In the genomic region with DNA sequence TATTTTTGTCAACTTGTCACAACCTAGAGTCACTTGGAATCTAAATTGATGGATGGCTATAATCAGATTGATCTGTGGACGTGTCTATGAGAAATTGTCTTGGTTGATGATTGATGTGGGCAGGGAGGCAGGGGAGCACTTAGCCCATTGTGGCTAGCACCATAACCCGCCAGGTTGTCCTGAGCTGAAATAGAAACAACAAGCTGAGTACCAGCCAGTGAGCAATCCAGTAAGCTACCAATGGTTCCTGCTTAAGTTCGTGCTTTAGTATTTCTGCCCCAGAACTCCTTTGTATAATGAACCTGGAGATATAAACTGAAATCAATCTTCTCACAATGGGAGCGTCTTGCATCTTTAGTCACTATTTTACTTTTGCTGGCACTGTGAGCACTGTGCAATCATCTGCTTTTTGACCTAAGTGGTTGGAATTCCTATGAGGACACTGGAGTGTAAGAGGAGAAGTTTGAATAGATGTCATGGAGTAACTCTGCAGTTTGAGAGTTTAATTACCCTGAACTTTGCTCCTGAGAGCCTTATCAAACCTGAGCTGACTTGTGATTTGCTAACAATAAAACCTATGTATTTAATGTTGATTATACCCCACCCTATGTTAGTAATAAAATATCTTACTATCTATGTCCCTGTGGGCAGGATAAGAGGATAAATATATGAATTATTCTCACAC, we compare ENCODE assay signal across 23 mouse cellular contexts. TPM values are rescaled to one million over a fixed set of nuclear protein-coding genes. Genes with fewer than 3 reads are reported as not detected.
"Had no signal": no experiment of that assay in that cellular context is flagged by ENCODE, and none has a peak within 500 bp of the region (broad histone marks: within the 10 kb centered on the region; RNA-seq: fewer than 3 reads in every experiment).

No protein-coding gene starts in this region.

- H3K27me3 ChIP-seq: lung, embryonic 15.5 days; megakaryocyte, embryonic 14.5 days; midbrain, embryonic 13.5 days; midbrain, embryonic 15.5 days; neural tube, embryonic 12.5 days had no signal

- H3K4me1 ChIP-seq: megakaryocyte, embryonic 14.5 days; midbrain, embryonic 13.5 days; midbrain, embryonic 15.5 days; neural tube, embryonic 12.5 days had no signal

- DNase-seq: liver, postnatal 0 days; lung, adult 2 months; lung, postnatal 14 days; lung, postnatal 36 days; right cerebral cortex, postnatal 14 days; spleen, adult 18-20 months; thymus, adult 18-20 months; thymus, postnatal 14 days; thymus, postnatal 36 days had no signal

- H3K36me3 ChIP-seq: lung, embryonic 15.5 days; midbrain, embryonic 13.5 days; midbrain, embryonic 15.5 days; neural tube, embryonic 12.5 days had no signal

- H3K9ac ChIP-seq: liver, postnatal 0 days; lung, embryonic 15.5 days; midbrain, embryonic 13.5 days; midbrain, embryonic 15.5 days; neural tube, embryonic 12.5 days had no signal

- H3K27ac ChIP-seq: lung, embryonic 15.5 days; macrophage; midbrain, embryonic 13.5 days; midbrain, embryonic 15.5 days; neural tube, embryonic 12.5 days had no signal

- ATAC-seq: liver, postnatal 0 days; lung, postnatal 0 days; midbrain, embryonic 13.5 days; midbrain, embryonic 15.5 days had no signal

- H3K9me3 ChIP-seq: lung, embryonic 15.5 days; megakaryocyte, embryonic 14.5 days; midbrain, embryonic 13.5 days; midbrain, embryonic 15.5 days; neural tube, embryonic 12.5 days had no signal

- H3K4me3 ChIP-seq: lung, embryonic 15.5 days; megakaryocyte, embryonic 14.5 days; midbrain, embryonic 13.5 days; midbrain, embryonic 15.5 days; neural tube, embryonic 12.5 days had no signal

- H3K4me2 ChIP-seq: lung, embryonic 15.5 days; midbrain, embryonic 11.5 days; midbrain, embryonic 13.5 days; midbrain, embryonic 15.5 days; neural tube, embryonic 12.5 days had no signal

RNA-seq across cellular contexts. Expression of gene Fam162b, which starts 19.6 kb away (rescaled TPM):
- total RNA-seq: megakaryocyte progenitor cell, adult 5-6 weeks; midbrain, postnatal 0 days; monocyte, adult 5-6 weeks; neutrophil, adult 5-6 weeks had no signal
- polyA plus RNA-seq: liver, postnatal 0 days; macrophage; urinary bladder, adult 2 months had no signal

RNA-seq across cellular contexts. Expression of gene Gprc6a, which starts 21.4 kb away (rescaled TPM):
- total RNA-seq: megakaryocyte progenitor cell, adult 5-6 weeks; midbrain, postnatal 0 days; monocyte, adult 5-6 weeks; neutrophil, adult 5-6 weeks had no signal
- polyA plus RNA-seq: macrophage; midbrain, embryonic 15.5 days; midbrain, postnatal 0 days; neural tube, embryonic 12.5 days; neural tube, embryonic 14.5 days; urinary bladder, adult 2 months had no signal
